Mouse (Mus musculus) brain, embryonic 18.5 days (tissue): ENCODE measurements around the gene Adam19.

Source experiments
- DNase-seq: peaks from one replicate; pipeline ENCODE4 v3.0.0-alpha.2; 2012; ENCODE audit warnings: low read depth, low spot score

Adam19 gene

GRCm38 (mm10) chr11:46073850-46074688 lies 18.3 kb downstream of the Adam19 start:
- no peak for DNase-seq

GRCm38 (mm10) chr11:46075507-46075906 lies 19.7 kb downstream of the Adam19 start:
- no peak for DNase-seq

DNA sequence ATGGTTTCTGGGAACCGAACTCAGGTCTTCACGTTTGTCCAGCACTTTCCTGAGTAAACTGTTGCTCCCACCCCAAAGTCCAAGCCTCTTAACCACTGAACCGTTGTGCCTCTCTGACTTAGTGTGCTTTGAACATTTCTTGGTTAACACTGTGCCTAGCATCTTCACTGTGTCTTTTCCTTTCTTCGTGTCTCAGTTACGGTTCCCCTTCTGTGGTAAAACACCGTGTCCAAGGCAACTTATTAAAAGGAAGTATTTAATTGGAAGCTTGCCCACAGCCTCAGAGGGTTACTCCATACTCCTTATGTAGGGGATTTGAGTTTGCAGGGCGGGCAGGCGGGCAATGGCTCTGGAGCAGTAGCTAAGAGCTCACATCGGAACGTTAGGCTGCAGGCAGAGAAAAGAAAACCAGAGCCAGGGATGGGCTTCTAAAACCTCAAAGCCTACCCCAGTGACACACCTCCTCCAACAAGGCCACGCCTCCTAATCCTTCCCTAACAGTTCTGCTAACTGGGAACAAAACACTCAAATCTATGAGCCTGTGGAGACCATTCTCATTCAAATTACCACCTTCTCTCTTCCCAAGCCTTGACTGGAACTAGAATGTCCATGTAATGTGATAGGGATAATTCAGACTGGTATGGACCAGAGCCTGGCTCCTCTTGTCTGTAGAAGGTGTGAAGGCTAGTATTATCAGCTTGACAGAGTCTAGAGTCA lies 20.8 kb downstream of the Adam19 start:
- DNase-seq: no peak

GRCm38 (mm10) chr11:46077304-46077703 lies 21.5 kb downstream of the Adam19 start:
- DNase-seq: no peak

DNA sequence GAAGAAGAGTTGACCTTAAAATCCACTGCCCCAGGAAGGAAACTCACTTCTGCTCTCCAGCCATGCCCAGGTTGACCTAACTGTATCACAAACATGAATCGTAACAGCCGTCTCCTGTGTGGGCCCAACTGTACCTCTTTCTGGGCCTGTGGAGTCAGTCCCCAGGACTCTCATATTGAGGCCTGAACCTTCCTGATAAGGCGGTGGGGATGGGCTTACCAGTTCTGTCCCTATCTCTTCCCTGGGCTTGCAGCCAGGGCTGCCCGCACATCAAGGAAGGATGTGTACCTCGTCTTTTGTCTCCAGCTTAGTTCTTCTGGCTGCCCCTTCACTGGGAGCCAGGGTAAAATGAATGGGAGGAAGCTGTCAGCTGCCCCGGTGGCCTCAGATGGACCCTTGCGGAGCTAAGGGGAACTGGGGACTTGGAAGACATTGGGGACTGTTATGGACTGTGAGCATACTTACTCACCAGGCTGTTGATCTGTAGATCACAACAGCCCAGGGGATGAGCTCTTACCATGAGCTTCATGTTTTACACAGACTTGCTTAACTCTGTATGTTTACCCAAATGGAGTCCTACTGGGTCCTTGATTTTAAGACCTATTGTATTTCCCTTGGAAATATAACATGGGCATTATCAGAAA lies 22.1 kb downstream of the Adam19 start:
- DNase-seq: no peak

- DNase-seq: no peak
These were observed 25.3 kb downstream of the Adam19 start for GRCm38 (mm10) chr11:46081075-46081474.

DNA sequence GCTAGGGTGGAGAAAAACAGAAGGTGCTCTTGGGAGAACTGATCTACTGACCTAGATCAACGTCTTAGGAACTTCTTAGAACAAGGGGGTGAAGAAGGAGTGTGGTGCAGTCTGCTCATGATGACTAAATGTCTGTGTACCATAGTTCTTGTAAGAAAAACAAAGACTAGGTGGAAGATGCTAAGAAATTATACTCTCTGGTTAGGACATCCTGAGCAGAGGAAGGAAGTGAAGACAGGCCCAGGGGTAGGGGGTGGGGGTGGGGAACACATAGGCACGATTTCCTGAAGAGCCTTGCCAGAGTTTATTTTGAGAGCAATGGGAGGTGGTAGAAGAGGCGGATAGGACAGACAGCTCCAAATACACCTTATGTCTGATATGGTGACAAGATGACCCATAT lies 27.6 kb downstream of the Adam19 start:
- no peak for DNase-seq

DNA sequence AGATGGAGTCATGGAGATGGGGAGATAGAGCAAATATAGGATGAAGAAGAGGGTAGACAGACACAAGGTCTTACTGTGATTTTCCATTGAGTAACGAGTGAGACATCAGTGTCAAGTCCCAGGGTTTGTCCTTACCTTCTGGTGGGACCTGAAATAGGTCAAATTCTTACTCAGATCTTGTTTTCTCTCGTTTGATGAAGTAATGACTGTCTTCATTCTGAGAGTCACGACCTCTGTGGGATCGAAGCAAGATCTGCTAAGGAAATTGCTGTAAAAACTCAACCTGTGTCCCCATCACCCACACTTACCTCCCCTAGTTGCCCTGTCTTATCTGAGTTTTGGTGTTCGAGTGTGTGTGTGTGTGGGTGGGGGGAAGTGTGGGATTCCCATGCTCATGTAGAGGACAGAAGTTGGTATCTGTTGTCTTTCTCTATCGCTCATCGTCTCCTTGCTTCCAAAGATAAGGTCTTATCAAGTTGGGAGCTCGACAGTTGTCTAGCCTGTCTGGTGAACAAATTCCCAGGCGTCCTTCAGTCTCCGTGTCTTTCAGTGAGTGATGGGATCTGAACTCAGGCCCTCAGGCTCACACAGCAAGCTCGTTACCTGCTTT lies 28.1 kb downstream of the Adam19 start:
- no peak for DNase-seq

GRCm38 (mm10) chr11:46084568-46084967 lies 28.8 kb downstream of the Adam19 start:
- DNase-seq: no peak

DNA sequence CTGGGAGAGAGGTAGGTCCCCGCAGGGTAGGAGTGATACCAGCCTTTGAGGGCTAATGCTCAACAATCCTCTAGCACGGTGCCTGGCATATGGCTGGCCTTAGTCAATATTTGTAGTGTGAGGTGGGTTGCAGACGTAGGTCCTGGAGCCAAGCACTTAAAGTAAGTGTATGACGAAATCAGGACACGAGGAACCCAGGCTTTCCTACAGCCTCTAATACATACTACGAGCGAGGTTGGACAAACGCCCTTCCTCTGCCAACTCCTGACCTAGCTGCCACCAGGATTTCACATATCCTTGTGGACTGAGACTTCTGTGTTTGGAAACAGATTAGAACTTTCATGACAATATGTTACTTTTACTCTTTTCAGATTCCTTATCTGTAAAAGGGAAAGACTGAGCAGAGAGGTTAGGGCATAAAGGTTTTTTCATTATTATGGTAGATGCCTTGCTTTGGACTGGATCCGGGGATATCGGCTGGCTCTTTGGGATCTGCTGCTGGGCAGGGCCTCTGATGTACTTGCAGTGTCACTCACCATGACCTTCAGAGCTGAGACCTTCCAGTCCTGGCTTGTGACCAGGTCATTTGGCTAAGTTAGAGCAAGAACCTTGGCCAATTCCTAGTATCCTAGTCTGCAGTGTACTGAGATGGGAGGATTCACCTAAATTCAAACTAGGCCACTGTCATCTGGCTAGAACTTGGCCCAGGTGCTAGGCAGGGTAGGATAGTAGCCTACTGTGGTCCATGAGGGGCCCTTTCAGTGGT lies 29.8 kb downstream of the Adam19 start:
- DNase-seq: no peak

DNA sequence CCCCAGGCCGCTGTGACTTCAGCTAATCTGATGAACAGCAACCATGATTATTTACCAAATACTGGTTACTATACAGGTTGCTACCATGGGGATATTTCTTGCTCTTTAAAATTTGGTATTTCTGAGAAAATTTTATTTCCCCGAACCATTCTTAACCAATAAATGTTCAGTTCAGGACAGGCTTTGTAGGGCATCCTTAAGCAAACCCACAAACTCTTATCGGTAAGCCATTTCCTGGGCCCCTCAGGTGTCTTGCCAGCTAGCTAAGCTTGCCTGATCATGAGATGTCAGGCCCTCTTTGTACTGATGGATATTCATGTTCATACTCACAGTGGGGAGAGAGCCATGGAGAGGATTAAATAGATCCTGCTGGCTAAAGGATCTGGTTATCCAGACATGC lies 30.7 kb downstream of the Adam19 start:
- DNase-seq: no peak

- DNase-seq: no peak
These were observed 33.4 kb downstream of the Adam19 start for GRCm38 (mm10) chr11:46089081-46089713.

DNA sequence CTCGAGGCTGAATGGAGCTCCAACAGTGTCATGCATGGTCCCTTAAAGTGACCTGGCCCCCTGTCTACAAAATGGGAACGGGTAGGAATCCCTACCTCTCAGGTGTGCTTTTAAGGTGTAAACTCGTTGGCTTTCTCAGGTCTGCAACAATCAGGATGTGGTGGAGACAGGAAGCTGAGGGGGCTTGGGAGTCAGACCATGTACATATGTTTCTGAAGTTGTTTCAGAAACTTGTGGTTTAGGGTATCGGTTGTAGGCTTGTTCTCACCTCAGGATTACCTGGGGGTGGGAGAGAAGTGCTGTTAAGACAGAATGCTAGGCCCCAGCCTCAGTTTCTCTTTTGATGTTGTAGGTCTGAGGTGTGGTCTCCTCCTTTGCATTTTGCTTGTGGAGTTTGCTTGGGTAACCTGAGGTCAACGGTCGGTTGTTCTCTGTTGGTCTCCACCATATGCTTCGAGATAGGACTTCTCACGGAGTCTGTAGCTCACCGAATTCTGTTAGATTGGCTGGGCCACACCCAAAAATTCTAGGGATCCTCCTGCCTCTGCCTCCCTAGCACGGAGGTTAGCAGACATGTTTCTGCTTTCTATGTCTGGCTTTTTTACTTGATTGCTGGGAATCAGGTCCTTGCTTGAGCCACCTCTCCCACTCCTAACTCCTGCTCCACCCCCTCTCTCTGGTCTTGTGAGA lies 34.4 kb downstream of the Adam19 start:
- no peak for DNase-seq

DNA sequence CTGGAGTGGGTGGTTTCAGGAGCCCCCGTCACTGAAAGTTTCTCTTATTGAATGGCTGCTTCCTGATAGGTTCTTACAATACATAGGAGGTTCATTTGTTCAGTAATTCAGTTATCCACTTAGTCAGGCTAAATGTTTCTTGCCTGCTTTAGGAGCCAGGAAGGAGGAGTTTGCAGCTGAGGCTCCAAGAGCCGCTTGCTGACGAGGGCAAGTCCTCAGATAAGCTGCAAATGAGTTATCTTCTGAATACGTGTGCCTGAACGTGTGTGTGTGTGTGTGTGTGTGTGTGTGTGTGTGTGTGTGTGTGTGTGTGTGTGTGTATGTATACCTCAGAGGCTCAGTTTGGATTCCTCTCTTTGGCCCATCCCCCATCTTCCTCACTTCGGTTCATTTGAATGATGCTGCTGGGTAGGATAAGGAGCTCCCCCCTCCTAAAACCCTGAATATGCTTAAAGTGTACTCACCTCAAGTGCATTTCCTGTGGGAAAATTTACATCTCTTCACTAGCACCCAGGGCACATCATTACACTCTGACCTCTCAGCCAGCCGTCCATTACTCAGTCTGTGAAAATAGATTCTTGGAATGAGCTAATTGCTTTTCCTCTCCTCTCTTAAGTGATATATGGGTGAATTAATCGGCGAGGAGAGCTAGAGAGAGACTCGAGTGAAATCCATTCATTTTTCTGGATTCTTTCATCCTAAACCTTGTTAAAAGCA lies 35.3 kb downstream of the Adam19 start:
- DNase-seq: no peak

- DNase-seq: no peak
These were observed 36.3 kb downstream of the Adam19 start for GRCm38 (mm10) chr11:46092121-46092520.

GRCm38 (mm10) chr11:46095477-46096264 lies 39.9 kb downstream of the Adam19 start:
- DNase-seq: no peak

- no peak for DNase-seq
These were observed 40.5 kb downstream of the Adam19 start for GRCm38 (mm10) chr11:46096265-46096649.

DNA sequence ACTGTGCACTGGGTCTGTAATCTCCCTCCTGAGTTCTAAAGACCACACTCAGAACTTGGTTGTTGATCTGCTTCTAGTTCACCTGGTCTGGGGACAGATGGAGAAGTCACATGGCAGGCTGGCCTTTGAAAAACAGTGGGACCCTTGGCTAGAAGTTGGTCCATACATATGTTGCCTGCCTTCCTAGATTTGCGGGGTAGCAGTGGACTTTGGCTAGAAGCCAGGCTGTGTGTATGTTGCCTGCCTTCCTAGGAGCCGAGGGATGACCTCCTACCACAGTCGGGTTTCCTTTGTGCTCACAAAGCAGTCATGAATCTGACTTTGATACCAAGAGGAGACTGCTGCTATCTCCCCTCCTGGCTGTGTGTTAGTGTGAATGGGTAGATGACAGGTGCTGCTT lies 41.3 kb downstream of the Adam19 start:
- no peak for DNase-seq

GRCm38 (mm10) chr11:46102107-46102506 lies 46.3 kb downstream of the Adam19 start:
- DNase-seq: no peak
